Mouse (Mus musculus): Measurements from ENCODE around the gene Slc35g2. TPM values are rescaled to one million over a fixed set of nuclear protein-coding genes. Genes with fewer than 3 reads are reported as not detected.

Slc35g2 gene
- polyA plus RNA-seq, 1 experiment from 2014 or later, result 6.2 TPM

- Histone ChIP-seq H3K36me3 (ENCODE audit: control insufficient read depth, insufficient read depth, low read length) (peaks cover 4% of the 10 kb centered on the region; the same call in 1 of the 2 replicates), H3K27me3 (replicated peaks; ENCODE audit: control insufficient read depth, insufficient read depth, low read length) (no peaks in the 10 kb centered on the region), H3K4me1 (ENCODE audit: control insufficient read depth, insufficient read depth, low read length) (peaks cover 17% of the 10 kb centered on the region; the same call in 1 of the 2 replicates), H3K4me2 (ENCODE audit: low read depth, low read length) (peak overlapping the region; percentile 81), H3K4me3 (ENCODE audit: low read depth, low read length) (peak overlapping the region; percentile 94), H3K9ac (ENCODE audit: low read depth, low read length) (peak overlapping the region; percentile 91), H3K27ac (replicated peaks; ENCODE audit: low read depth, low read length) (peak overlapping the region; percentile 84), H3K9me3 (ENCODE audit: control insufficient read depth, low read length) (peaks cover 19% of the 10 kb centered on the region)
- WGBS, result 9% methylated on average over 9 of the region's 9 CpGs
- DNase-seq (ENCODE audit: low spot score), result peak; percentile 29
- peak; percentile 9; the same call in 1 of the 2 replicates for ATAC-seq (ENCODE audit: low read depth)
These were observed 24.3 kb downstream of the Slc35g2 start for GRCm38 (mm10) chr9:100546594-100546910.

- WGBS, result under 1% methylated on average over 53 of the region's 93 CpGs
- Histone ChIP-seq H3K27me3 (replicated peaks; ENCODE audit: control insufficient read depth, insufficient read depth, low read length) (no peaks in the 10 kb centered on the region), H3K27ac (replicated peaks; ENCODE audit: low read depth, low read length) (peak within 1 kb of the TSS; percentile 92), H3K9me3 (ENCODE audit: control insufficient read depth, low read length) (peaks cover 19% of the 10 kb centered on the region), H3K4me1 (ENCODE audit: control insufficient read depth, insufficient read depth, low read length) (peaks cover 17% of the 10 kb centered on the region; the same call in 1 of the 2 replicates), H3K4me3 (ENCODE audit: low read depth, low read length) (peak within 1 kb of the TSS; percentile 94), H3K9ac (ENCODE audit: low read depth, low read length) (peak within 1 kb of the TSS; percentile 91), H3K36me3 (ENCODE audit: control insufficient read depth, insufficient read depth, low read length) (peaks cover 4% of the 10 kb centered on the region; the same call in 1 of the 2 replicates), H3K4me2 (ENCODE audit: low read depth, low read length) (peak within 1 kb of the TSS; percentile 81)
- peak; percentile 99 for ATAC-seq (ENCODE audit: low read depth)
- DNase-seq (ENCODE audit: low spot score), result peak; percentile 99
These were observed 24.9 kb downstream of the Slc35g2 start, which contains the start of gene Nck1 for GRCm38 (mm10) chr9:100545715-100546593. Gene Nck1, minus strand, starts transcription at chr9:100546134.

- Histone ChIP-seq H3K27ac (replicated peaks; ENCODE audit: low read depth, low read length) (peak overlapping the region; percentile 92), H3K36me3 (ENCODE audit: control insufficient read depth, insufficient read depth, low read length) (peaks cover 4% of the 10 kb centered on the region; the same call in 1 of the 2 replicates), H3K27me3 (replicated peaks; ENCODE audit: control insufficient read depth, insufficient read depth, low read length) (no peaks in the 10 kb centered on the region), H3K9me3 (ENCODE audit: control insufficient read depth, low read length) (peaks cover 19% of the 10 kb centered on the region), H3K4me2 (ENCODE audit: low read depth, low read length) (peak overlapping the region; percentile 81), H3K9ac (ENCODE audit: low read depth, low read length) (peak overlapping the region; percentile 91), H3K4me3 (ENCODE audit: low read depth, low read length) (peak overlapping the region; percentile 94), H3K4me1 (ENCODE audit: control insufficient read depth, insufficient read depth, low read length) (peaks cover 17% of the 10 kb centered on the region; the same call in 1 of the 2 replicates)
- no peak; the same call in 1 of the 2 replicates for ATAC-seq (ENCODE audit: low read depth)
- peak; percentile 46 for DNase-seq (ENCODE audit: low spot score)
- under 1% methylated on average over 35 of the region's 38 CpGs for WGBS
These were observed 25.8 kb downstream of the Slc35g2 start for GRCm38 (mm10) chr9:100544948-100545714.

GRCm38 (mm10) chr9:100535618-100536262 is 35.1 kb downstream of the Slc35g2 start:
- DNase-seq (ENCODE audit: low spot score) (peak; percentile 28), ATAC-seq (ENCODE audit: low read depth) (no peak)
- Histone ChIP-seq H3K27ac (replicated peaks; ENCODE audit: low read depth, low read length) (no peak overlapping the region), H3K4me2 (ENCODE audit: low read depth, low read length) (no peak overlapping the region), H3K9ac (ENCODE audit: low read depth, low read length) (no peak overlapping the region), H3K4me3 (ENCODE audit: low read depth, low read length) (no peak overlapping the region), H3K27me3 (replicated peaks; ENCODE audit: control insufficient read depth, insufficient read depth, low read length) (no peaks in the 10 kb centered on the region), H3K36me3 (ENCODE audit: control insufficient read depth, insufficient read depth, low read length) (no peaks in the 10 kb centered on the region), H3K9me3 (ENCODE audit: control insufficient read depth, low read length) (no peaks in the 10 kb centered on the region), H3K4me1 (ENCODE audit: control insufficient read depth, insufficient read depth, low read length) (no peaks in the 10 kb centered on the region; the same call in 1 of the 2 replicates)
- WGBS, result 84% methylated on average over 2 of the region's 2 CpGs

GRCm38 (mm10) chr9:100534686-100535085 is 36.2 kb downstream of the Slc35g2 start:
- H3K9me3 ChIP-seq (ENCODE audit: control insufficient read depth, low read length), result no peaks in the 10 kb centered on the region
- DNase-seq (ENCODE audit: low spot score) (no peak), ATAC-seq (ENCODE audit: low read depth) (no peak)
- no peak overlapping the region for H3K27ac ChIP-seq (replicated peaks; ENCODE audit: low read depth, low read length)
- no peak overlapping the region for H3K4me2 ChIP-seq (ENCODE audit: low read depth, low read length)
- H3K9ac ChIP-seq (ENCODE audit: low read depth, low read length), result no peak overlapping the region
- no peaks in the 10 kb centered on the region for H3K27me3 ChIP-seq (replicated peaks; ENCODE audit: control insufficient read depth, insufficient read depth, low read length)
- no peaks in the 10 kb centered on the region; the same call in 1 of the 2 replicates for H3K4me1 ChIP-seq (ENCODE audit: control insufficient read depth, insufficient read depth, low read length)
- H3K36me3 ChIP-seq (ENCODE audit: control insufficient read depth, insufficient read depth, low read length), result no peaks in the 10 kb centered on the region
- H3K4me3 ChIP-seq (ENCODE audit: low read depth, low read length), result no peak overlapping the region
- 91% methylated on average over 3 of the region's 3 CpGs for WGBS

- no peak overlapping the region for H3K4me2 ChIP-seq (ENCODE audit: low read depth, low read length)
- no peak for ATAC-seq (ENCODE audit: low read depth)
- 76% methylated on average over 3 of the region's 3 CpGs for WGBS
- no peak overlapping the region for H3K4me3 ChIP-seq (ENCODE audit: low read depth, low read length)
- H3K9ac ChIP-seq (ENCODE audit: low read depth, low read length), result no peak overlapping the region
- no peaks in the 10 kb centered on the region for H3K27me3 ChIP-seq (replicated peaks; ENCODE audit: control insufficient read depth, insufficient read depth, low read length)
- no peak overlapping the region for H3K27ac ChIP-seq (replicated peaks; ENCODE audit: low read depth, low read length)
- no peaks in the 10 kb centered on the region for H3K36me3 ChIP-seq (ENCODE audit: control insufficient read depth, insufficient read depth, low read length)
- DNase-seq (ENCODE audit: low spot score), result no peak
- peaks cover 4% of the 10 kb centered on the region; the same call in 1 of the 2 replicates for H3K9me3 ChIP-seq (ENCODE audit: control insufficient read depth, low read length)
- no peaks in the 10 kb centered on the region; the same call in 1 of the 2 replicates for H3K4me1 ChIP-seq (ENCODE audit: control insufficient read depth, insufficient read depth, low read length)
These were observed 37.9 kb downstream of the Slc35g2 start for GRCm38 (mm10) chr9:100532847-100533505.

GRCm38 (mm10) chr9:100531296-100531695 is 39.6 kb downstream of the Slc35g2 start:
- peaks cover 4% of the 10 kb centered on the region; the same call in 1 of the 2 replicates for H3K9me3 ChIP-seq (ENCODE audit: control insufficient read depth, low read length)
- H3K27me3 ChIP-seq (replicated peaks; ENCODE audit: control insufficient read depth, insufficient read depth, low read length), result no peaks in the 10 kb centered on the region
- H3K9ac ChIP-seq (ENCODE audit: low read depth, low read length), result no peak overlapping the region
- H3K4me3 ChIP-seq (ENCODE audit: low read depth, low read length), result no peak overlapping the region
- no peak for DNase-seq (ENCODE audit: low spot score)
- 79% methylated on average over 1 of the region's 1 CpGs for WGBS
- no peak for ATAC-seq (ENCODE audit: low read depth)
- no peaks in the 10 kb centered on the region for H3K36me3 ChIP-seq (ENCODE audit: control insufficient read depth, insufficient read depth, low read length)
- H3K4me1 ChIP-seq (ENCODE audit: control insufficient read depth, insufficient read depth, low read length), result no peaks in the 10 kb centered on the region; the same call in 1 of the 2 replicates
- H3K4me2 ChIP-seq (ENCODE audit: low read depth, low read length), result no peak overlapping the region
- H3K27ac ChIP-seq (replicated peaks; ENCODE audit: low read depth, low read length), result no peak overlapping the region

All from embryonic facial prominence, embryonic 14.5 days (tissue).